Mouse (Mus musculus) embryonic facial prominence, embryonic 11.5 days (tissue): ENCODE results near the gene Itpkc. TPM values are rescaled to one million over a fixed set of nuclear protein-coding genes. Genes with fewer than 3 reads are reported as not detected.

Experiments
- ATAC-seq: fragments of 200-750 bp; cut with Nextera tagmentation; replicated peaks from 2 replicates; pipeline ENCODE4 v1.8.0; 2017; ENCODE audit warnings: low read depth; ENCODE audit not compliant: insufficient number of reproducible peaks, low FRiP score, low TSS enrichment
- DNase-seq: peaks from one replicate; pipeline ENCODE4 v3.0.0-alpha.2; 2015; ENCODE audit warnings: low spot score
- H3K27ac ChIP-seq: fragments of 300-500 bp; sonication (generic); replicated peaks from 2 replicates; pipeline ENCODE4 v1.5.1; 2014; ENCODE audit warnings: mild to moderate bottlenecking, low read depth, low read length, control low read depth
- H3K27me3 ChIP-seq: fragments of 300-500 bp; sonication (generic); 2 replicates; pipeline ENCODE4 v1.6.1; 2014; ENCODE audit warnings: mild to moderate bottlenecking, low read length, moderate library complexity, mixed read lengths; ENCODE audit not compliant: control insufficient read depth, insufficient read depth
- H3K36me3 ChIP-seq: fragments of 300-500 bp; sonication (generic); replicated peaks from 2 replicates; pipeline ENCODE4 v1.6.1; 2014; ENCODE audit warnings: low read depth, mild to moderate bottlenecking, low read length, moderate library complexity, mixed read lengths; ENCODE audit not compliant: control insufficient read depth, insufficient read depth
- H3K4me1 ChIP-seq: fragments of 300-500 bp; sonication (generic); 2 replicates; pipeline ENCODE4 v1.6.1; 2014; ENCODE audit warnings: low read length, mixed read lengths; ENCODE audit not compliant: control insufficient read depth, insufficient read depth
- H3K4me2 ChIP-seq: fragments of 300-500 bp; sonication (generic); 2 replicates; pipeline ENCODE4 v1.6.1; 2014; ENCODE audit warnings: low read depth, mild to moderate bottlenecking, control low read depth, low read length, moderate library complexity
- H3K4me3 ChIP-seq: fragments of 300-500 bp; sonication (generic); 2 replicates; pipeline ENCODE4 v1.5.1; 2014; ENCODE audit warnings: low read depth, low read length, control low read depth
- H3K9ac ChIP-seq: fragments of 300-500 bp; sonication (generic); replicated peaks from 2 replicates; pipeline ENCODE4 v1.6.1; 2014; ENCODE audit warnings: mild to moderate bottlenecking, control low read depth, low read length
- H3K9me3 ChIP-seq: fragments of 300-500 bp; sonication (generic); replicated peaks from 2 replicates; pipeline ENCODE4 v1.6.1; 2016; ENCODE audit warnings: mild to moderate bottlenecking, low read length, inconsistent platforms, mixed read lengths; ENCODE audit not compliant: control insufficient read depth
- WGBS: fragments of 180-500 bp; shearing (Covaris S2); extraction: QIAGEN DNeasy Blood & Tissue Kit; methylation state at CpG from one replicate; pipeline ENCODE4 v1.1.7; 2014; 5-methylcytosine and 5-hydroxymethylcytosine counted together
- polyA plus RNA-seq: library from polyadenylated mRNA; unstranded; fragments of >200 nt; fragmentation: Nextera tagmentation; extraction: Ambion mirVana; gene quantifications from 2 replicates; pipeline ENCODE4 v1.2.1, GENCODE M21; 2014

Itpkc gene
- polyA plus RNA-seq, 1 experiment from 2014 or later, result 6.0 TPM

GRCm38 (mm10) chr7:27235726-27236125 lies 7.3 kb upstream of the Itpkc start:
- H3K4me3 ChIP-seq, result no peak overlapping the region
- no peaks in the 10 kb centered on the region for H3K27me3 ChIP-seq
- WGBS, result 92% methylated on average over 2 of the region's 2 CpGs
- no peaks in the 10 kb centered on the region for H3K9me3 ChIP-seq
- H3K9ac ChIP-seq, result no peak overlapping the region
- no peak overlapping the region for H3K27ac ChIP-seq
- no peak for ATAC-seq
- DNase-seq, result no peak
- no peak overlapping the region for H3K4me2 ChIP-seq
- H3K36me3 ChIP-seq, result no peaks in the 10 kb centered on the region; the same call in 1 of the 2 replicates
- H3K4me1 ChIP-seq, result peaks cover 3% of the 10 kb centered on the region

GRCm38 (mm10) chr7:27233300-27233699 lies 4.8 kb upstream of the Itpkc start:
- peak overlapping the region; percentile 56; the same call in 1 of the 2 replicates for H3K27ac ChIP-seq
- H3K27me3 ChIP-seq, result no peaks in the 10 kb centered on the region
- DNase-seq (no peak), ATAC-seq (no peak)
- peak overlapping the region; percentile 67 for H3K4me2 ChIP-seq
- 3% methylated on average over 6 of the region's 6 CpGs for WGBS
- peaks cover 3% of the 10 kb centered on the region for H3K4me1 ChIP-seq
- H3K36me3 ChIP-seq, result no peaks in the 10 kb centered on the region; the same call in 1 of the 2 replicates
- no peaks in the 10 kb centered on the region for H3K9me3 ChIP-seq
- H3K4me3 ChIP-seq, result peak overlapping the region; percentile 48
- H3K9ac ChIP-seq, result peak overlapping the region; percentile 62

- peak within 1 kb of the TSS; percentile 67 for H3K4me2 ChIP-seq
- 1% methylated on average over 25 of the region's 25 CpGs for WGBS
- no peaks in the 10 kb centered on the region for H3K9me3 ChIP-seq
- DNase-seq (peak; percentile 98), ATAC-seq (peak; percentile 89)
- H3K27me3 ChIP-seq, result no peaks in the 10 kb centered on the region
- peak within 1 kb of the TSS; percentile 56; the same call in 1 of the 2 replicates for H3K27ac ChIP-seq
- H3K4me3 ChIP-seq, result peak within 1 kb of the TSS; percentile 48
- H3K9ac ChIP-seq, result peak within 1 kb of the TSS; percentile 62
- H3K4me1 ChIP-seq, result peaks cover 3% of the 10 kb centered on the region
- H3K36me3 ChIP-seq, result no peaks in the 10 kb centered on the region; the same call in 1 of the 2 replicates
Observed at GRCm38 (mm10) chr7:27232781-27233281, 4.4 kb upstream of the Itpkc start, which contains the start of gene Coq8b. TSS of gene Coq8b (plus strand) at chr7:27233023.

- 80% methylated on average over 7 of the region's 7 CpGs for WGBS
- no peak for DNase-seq
- no peaks in the 10 kb centered on the region for H3K27me3 ChIP-seq
- no peaks in the 10 kb centered on the region; the same call in 1 of the 2 replicates for H3K36me3 ChIP-seq
- H3K27ac ChIP-seq, result no peak overlapping the region
- H3K9ac ChIP-seq, result no peak overlapping the region
- peaks cover 5% of the 10 kb centered on the region for H3K4me1 ChIP-seq
- no peak overlapping the region for H3K4me2 ChIP-seq
- no peak overlapping the region for H3K4me3 ChIP-seq
- ATAC-seq, result no peak
- no peaks in the 10 kb centered on the region for H3K9me3 ChIP-seq
Observed at GRCm38 (mm10) chr7:27231693-27232331, 3.4 kb upstream of the Itpkc start.

- Histone ChIP-seq H3K4me3 (no peak overlapping the region), H3K9ac (no peak overlapping the region), H3K36me3 (no peaks in the 10 kb centered on the region; the same call in 1 of the 2 replicates), H3K27ac (no peak overlapping the region), H3K27me3 (no peaks in the 10 kb centered on the region), H3K9me3 (no peaks in the 10 kb centered on the region), H3K4me2 (no peak overlapping the region), H3K4me1 (peaks cover 5% of the 10 kb centered on the region)
- ATAC-seq (no peak), DNase-seq (no peak)
- 72% methylated on average over 4 of the region's 4 CpGs for WGBS
Observed at GRCm38 (mm10) chr7:27230781-27231180, 2.3 kb upstream of the Itpkc start.

GRCm38 (mm10) chr7:27228865-27229264 lies 404 bp upstream of the Itpkc start:
- H3K4me3 ChIP-seq, result peak overlapping the region; percentile 81

DNA sequence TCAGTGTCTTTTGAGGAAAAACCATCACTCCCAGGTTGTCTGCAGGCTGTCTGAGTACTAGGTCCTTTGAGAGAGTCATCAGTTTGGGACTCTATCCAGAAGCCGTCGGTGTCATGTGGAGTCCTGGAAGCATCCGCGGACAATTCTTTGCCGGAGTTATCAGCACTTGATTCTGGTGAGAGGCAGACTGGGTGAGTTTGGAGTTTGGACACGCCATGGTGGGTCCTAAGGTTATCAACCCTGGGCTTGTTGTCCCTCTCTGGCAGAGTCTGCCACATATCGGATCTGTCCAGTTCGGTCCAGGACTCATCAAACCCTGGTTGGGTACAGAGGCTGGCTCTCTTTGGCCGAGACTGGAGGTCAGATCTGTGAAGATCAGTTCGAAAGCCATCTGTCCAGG lies 785 bp downstream of the Itpkc start:
- ATAC-seq (no peak), DNase-seq (no peak)
- WGBS, result 1% methylated on average over 10 of the region's 10 CpGs
- peak overlapping the region; percentile 86 for H3K4me2 ChIP-seq
- H3K9ac ChIP-seq, result peak overlapping the region; percentile 85
- H3K36me3 ChIP-seq, result no peaks in the 10 kb centered on the region
- H3K27ac ChIP-seq, result no peak overlapping the region
- no peaks in the 10 kb centered on the region for H3K9me3 ChIP-seq
- H3K4me1 ChIP-seq, result peaks cover 2% of the 10 kb centered on the region
- H3K4me3 ChIP-seq, result peak overlapping the region; percentile 81
- H3K27me3 ChIP-seq, result no peaks in the 10 kb centered on the region

More at GRCm38 (mm10) chr7:27228865-27229264, 404 bp upstream of the Itpkc start:
- H3K9me3 ChIP-seq, result no peaks in the 10 kb centered on the region
- ATAC-seq (no peak), DNase-seq (no peak)
- H3K4me2 ChIP-seq, result peak overlapping the region; percentile 44
- peaks cover 5% of the 10 kb centered on the region for H3K4me1 ChIP-seq
- 12% methylated on average over 6 of the region's 6 CpGs for WGBS
- H3K27ac ChIP-seq, result peak overlapping the region; percentile 67
- peak overlapping the region; percentile 85 for H3K9ac ChIP-seq
- no peaks in the 10 kb centered on the region for H3K36me3 ChIP-seq
- no peaks in the 10 kb centered on the region for H3K27me3 ChIP-seq

DNA sequence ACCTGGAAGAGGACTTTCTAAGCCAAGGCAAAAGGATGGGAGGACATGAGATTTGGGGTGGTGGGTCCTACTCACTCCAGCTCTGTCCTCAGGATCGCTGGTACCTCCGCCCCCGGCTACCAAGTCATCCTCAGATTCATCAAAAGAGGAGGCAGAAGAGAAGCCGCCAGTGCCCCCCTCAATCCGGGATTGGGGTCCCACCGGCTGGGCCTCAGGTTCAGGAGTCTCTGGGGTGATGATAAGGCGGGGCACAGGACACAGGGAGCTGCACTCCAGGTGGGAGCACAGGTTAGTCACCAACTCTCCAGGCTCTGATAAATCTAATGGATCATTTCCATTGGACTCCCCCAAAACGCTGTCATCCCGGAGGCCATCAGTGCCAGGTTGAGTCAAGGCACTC lies 1.2 kb downstream of the Itpkc start:
- Histone ChIP-seq H3K27ac (no peak overlapping the region), H3K4me3 (peak overlapping the region; percentile 81), H3K4me1 (peaks cover 2% of the 10 kb centered on the region), H3K27me3 (no peaks in the 10 kb centered on the region), H3K9ac (peak overlapping the region; percentile 85), H3K9me3 (no peaks in the 10 kb centered on the region), H3K4me2 (peak overlapping the region; percentile 86), H3K36me3 (no peaks in the 10 kb centered on the region)
- WGBS, result 32% methylated on average over 9 of the region's 9 CpGs
- ATAC-seq (no peak), DNase-seq (no peak)
